Mouse (Mus musculus): ENCODE measurements around the gene Ifrd2. TPM values are rescaled to one million over a fixed set of nuclear protein-coding genes. Genes with fewer than 3 reads are reported as not detected.
A peak's percentile ranks its signal among the peaks of the same experiment; 100 is the strongest.

Ifrd2 gene
- total RNA-seq, 1 experiment: 66.6 TPM

DNA sequence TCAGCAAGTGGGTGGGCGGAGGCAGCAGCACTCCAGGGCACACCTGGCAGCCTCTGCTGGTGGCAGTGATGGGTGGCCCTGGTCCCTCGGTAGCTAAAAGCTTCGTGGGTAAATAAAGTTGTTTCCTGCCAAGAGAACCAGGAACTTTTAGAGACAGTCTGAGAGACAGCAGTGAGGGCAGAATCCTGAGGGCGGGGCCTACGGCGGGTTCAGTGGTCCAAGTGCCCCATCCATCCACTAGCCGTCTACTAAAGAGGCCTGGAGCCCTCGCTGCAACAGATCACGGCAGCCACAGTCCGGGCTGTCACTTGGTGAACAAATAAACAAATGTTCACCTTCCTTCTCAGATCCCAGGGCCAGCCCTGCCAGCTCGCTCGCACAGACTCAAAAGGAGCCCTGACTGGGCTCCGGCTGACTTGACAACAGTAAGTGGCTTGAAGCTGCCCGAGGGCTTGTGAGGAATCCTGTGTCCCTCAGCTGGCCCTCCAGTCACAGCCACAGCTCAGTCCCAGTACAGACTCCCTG lies 42.5 kb downstream of the Ifrd2 start:
- peak overlapping the region; percentile 69; the same call in 1 of the 2 replicates for H3K27ac ChIP-seq (ENCODE audit: insufficient read depth, low read depth, low read length, poor library complexity, severe bottlenecking)
- in situ Hi-C loops (cut with MboI; ENCODE audit: low sequenced_read_pairs in 2 of 2, unreplicated experiment in 2 of 2): no loop called here
- peak overlapping the region; percentile 21 to 31; a peak in 3 of 4 replicates for H3K4me3 ChIP-seq (ENCODE audit: insufficient read depth in 1 of 2, low read depth in 1 of 2, low read length in 2 of 2, poor library complexity in 1 of 2, severe bottlenecking in 1 of 2)
- H3K9me3 ChIP-seq (ENCODE audit: control insufficient read depth, insufficient read depth, low read depth, low read length): no peaks in the 10 kb centered on the region
- peaks cover 5% of the 10 kb centered on the region; the same call in 1 of the 2 replicates for H3K36me3 ChIP-seq (ENCODE audit: control insufficient read depth, insufficient read depth, low read length, poor library complexity, severe bottlenecking)
- peak overlapping the region; percentile 19; the same call in 1 of the 2 replicates for H3K9ac ChIP-seq (ENCODE audit: insufficient read depth, low read depth, low read length, poor library complexity, severe bottlenecking)
- TF ChIP-seq MAFK (IDR thresholded peaks at IDR 0.05; ENCODE audit: insufficient read depth, low read depth, low read length) (no peak), ZC3H11A (IDR thresholded peaks at IDR 0.05; ENCODE audit: borderline replicate concordance, low read depth, low read length) (no peak), HCFC1 (IDR thresholded peaks at IDR 0.05; ENCODE audit: borderline replicate concordance, insufficient read depth, low read length) (no peak), CHD2 (IDR thresholded peaks at IDR 0.05; ENCODE audit: low read depth, low read length) (no peak), ZNF384 (IDR thresholded peaks at IDR 0.05; ENCODE audit: low read depth, low read length) (no peak)
- DNase-seq (ENCODE audit: low read depth, low spot score): no peak
- peaks cover 14 to 54% of the 10 kb centered on the region in 2 experiments; a peak in 3 of 4 replicates for H3K4me1 ChIP-seq (ENCODE audit: control insufficient read depth in 2 of 2, insufficient read depth in 2 of 2, low read length in 2 of 2, poor library complexity in 1 of 2)

DNA sequence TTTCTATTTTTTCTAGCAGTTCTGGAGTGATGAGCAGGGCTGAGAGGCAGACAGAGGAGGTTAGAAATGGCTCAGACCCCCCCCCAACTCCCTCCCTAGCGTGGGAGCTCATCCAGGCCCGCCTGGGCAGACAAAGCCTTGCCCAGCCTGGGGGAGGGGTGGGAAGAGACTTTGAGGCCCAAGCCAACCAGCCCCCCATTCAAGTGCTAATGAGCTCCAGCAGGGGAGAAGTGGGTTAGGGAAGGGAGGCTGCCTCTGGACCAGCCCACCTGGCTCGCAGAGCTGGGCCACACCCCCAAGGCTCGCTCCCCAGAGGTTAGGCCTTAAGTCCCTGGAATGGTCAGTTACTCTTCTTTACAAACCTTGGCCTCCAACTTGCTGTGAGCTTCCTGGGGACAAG lies 43.1 kb downstream of the Ifrd2 start:
- H3K4me1 ChIP-seq (ENCODE audit: control insufficient read depth in 2 of 2, insufficient read depth in 2 of 2, low read length in 2 of 2, poor library complexity in 1 of 2): peaks cover 14 to 50% of the 10 kb centered on the region in 2 experiments; a peak in 3 of 4 replicates
- peaks cover 1% of the 10 kb centered on the region; the same call in 1 of the 2 replicates for H3K36me3 ChIP-seq (ENCODE audit: control insufficient read depth, insufficient read depth, low read length, poor library complexity, severe bottlenecking)
- peak overlapping the region; percentile 69; the same call in 1 of the 2 replicates for H3K27ac ChIP-seq (ENCODE audit: insufficient read depth, low read depth, low read length, poor library complexity, severe bottlenecking)
- peak overlapping the region; percentile 21 to 31; a peak in 2 of 4 replicates for H3K4me3 ChIP-seq (ENCODE audit: insufficient read depth in 1 of 2, low read depth in 1 of 2, low read length in 2 of 2, poor library complexity in 1 of 2, severe bottlenecking in 1 of 2)
- TF ChIP-seq CHD2 (IDR thresholded peaks at IDR 0.05; ENCODE audit: low read depth, low read length) (0 out of 2 replicates have a peak, but pooled peaks have one; percentile 27), ZNF384 (IDR thresholded peaks at IDR 0.05; ENCODE audit: low read depth, low read length) (0 out of 2 replicates have a peak, but pooled peaks have one; percentile 11), ZC3H11A (IDR thresholded peaks at IDR 0.05; ENCODE audit: borderline replicate concordance, low read depth, low read length) (no peak)
- no peaks in the 10 kb centered on the region for H3K9me3 ChIP-seq (ENCODE audit: control insufficient read depth, insufficient read depth, low read depth, low read length)
- peak; percentile 96 for DNase-seq (ENCODE audit: low read depth, low spot score)
- in situ Hi-C loops (cut with MboI; ENCODE audit: low sequenced_read_pairs in 2 of 2, unreplicated experiment in 2 of 2): no loop called here
- H3K9ac ChIP-seq (ENCODE audit: insufficient read depth, low read depth, low read length, poor library complexity, severe bottlenecking): peak overlapping the region; percentile 19; the same call in 1 of the 2 replicates

DNA sequence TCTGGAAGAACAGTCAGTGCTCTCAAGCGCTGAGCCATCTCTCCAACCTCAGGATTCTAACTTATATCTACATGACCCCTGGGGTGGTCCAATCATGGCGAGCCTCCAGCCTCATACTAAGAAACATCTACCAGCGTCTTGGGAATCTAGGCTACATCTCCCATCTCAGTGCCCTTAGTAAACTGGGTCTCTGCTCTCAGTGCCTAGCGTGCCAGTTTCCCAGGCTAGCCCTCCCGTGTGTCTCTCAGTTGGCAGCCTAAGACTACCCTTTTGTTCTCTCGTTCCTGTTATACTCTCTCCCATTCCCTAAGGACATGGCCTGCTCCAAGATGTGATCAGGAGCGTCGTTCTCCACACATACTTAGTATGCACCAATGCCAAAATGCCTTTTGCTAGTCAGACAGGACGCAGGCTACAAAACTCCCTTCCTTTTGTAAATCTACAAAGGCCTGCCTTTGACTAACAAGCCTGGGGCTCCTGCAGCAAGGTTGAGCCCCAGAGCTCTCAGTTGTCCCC lies 43.9 kb downstream of the Ifrd2 start:
- Histone ChIP-seq H3K9me3 (ENCODE audit: control insufficient read depth, insufficient read depth, low read depth, low read length) (no peaks in the 10 kb centered on the region), H3K27ac (ENCODE audit: insufficient read depth, low read depth, low read length, poor library complexity, severe bottlenecking) (no peak overlapping the region; the same call in 1 of the 2 replicates), H3K4me1 (ENCODE audit: control insufficient read depth in 2 of 2, insufficient read depth in 2 of 2, low read length in 2 of 2, poor library complexity in 1 of 2) (peaks cover 14 to 45% of the 10 kb centered on the region in 2 experiments; a peak in 3 of 4 replicates), H3K4me3 (ENCODE audit: insufficient read depth in 1 of 2, low read depth in 1 of 2, low read length in 2 of 2, poor library complexity in 1 of 2, severe bottlenecking in 1 of 2) (no peak overlapping the region), H3K36me3 (ENCODE audit: control insufficient read depth, insufficient read depth, low read length, poor library complexity, severe bottlenecking) (peaks cover 1% of the 10 kb centered on the region; the same call in 1 of the 2 replicates), H3K9ac (ENCODE audit: insufficient read depth, low read depth, low read length, poor library complexity, severe bottlenecking) (no peak overlapping the region)
- TF ChIP-seq ZC3H11A (IDR thresholded peaks at IDR 0.05; ENCODE audit: borderline replicate concordance, low read depth, low read length) (no peak), CHD2 (IDR thresholded peaks at IDR 0.05; ENCODE audit: low read depth, low read length) (no peak), MAFK (IDR thresholded peaks at IDR 0.05; ENCODE audit: insufficient read depth, low read depth, low read length) (no peak), HCFC1 (IDR thresholded peaks at IDR 0.05; ENCODE audit: borderline replicate concordance, insufficient read depth, low read length) (no peak), ZNF384 (IDR thresholded peaks at IDR 0.05; ENCODE audit: low read depth, low read length) (no peak)
- in situ Hi-C loops (cut with MboI; ENCODE audit: low sequenced_read_pairs in 2 of 2, unreplicated experiment in 2 of 2): no loop called here
- DNase-seq (ENCODE audit: low read depth, low spot score): no peak

DNA sequence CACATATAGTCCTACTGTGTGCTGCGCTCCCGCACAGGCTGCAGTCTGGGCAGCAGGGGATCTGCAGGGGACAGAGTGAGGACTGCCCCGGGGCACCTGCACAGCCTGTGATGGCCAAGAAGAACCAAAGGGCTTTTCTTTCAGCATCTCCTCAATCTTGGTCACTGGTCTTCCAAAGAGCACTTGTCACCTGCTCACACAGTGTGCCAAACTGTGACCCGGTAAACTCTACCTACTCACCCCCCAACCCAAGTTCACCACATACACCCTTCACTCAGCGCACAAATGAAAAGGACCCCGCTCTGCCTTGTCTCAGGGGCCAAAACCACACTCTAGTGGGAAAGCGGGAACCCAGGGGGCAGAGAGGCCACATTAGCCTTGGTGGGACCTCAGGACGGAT lies 44.4 kb downstream of the Ifrd2 start:
- peaks cover 14 to 44% of the 10 kb centered on the region in 2 experiments; a peak in 3 of 4 replicates for H3K4me1 ChIP-seq (ENCODE audit: control insufficient read depth in 2 of 2, insufficient read depth in 2 of 2, low read length in 2 of 2, poor library complexity in 1 of 2)
- H3K36me3 ChIP-seq (ENCODE audit: control insufficient read depth, insufficient read depth, low read length, poor library complexity, severe bottlenecking): peaks cover 1% of the 10 kb centered on the region; the same call in 1 of the 2 replicates
- H3K4me3 ChIP-seq (ENCODE audit: insufficient read depth in 1 of 2, low read depth in 1 of 2, low read length in 2 of 2, poor library complexity in 1 of 2, severe bottlenecking in 1 of 2): no peak overlapping the region
- no peaks in the 10 kb centered on the region for H3K9me3 ChIP-seq (ENCODE audit: control insufficient read depth, insufficient read depth, low read depth, low read length)
- in situ Hi-C loops (cut with MboI; ENCODE audit: low sequenced_read_pairs in 2 of 2, unreplicated experiment in 2 of 2): no loop called here
- no peak overlapping the region; the same call in 1 of the 2 replicates for H3K9ac ChIP-seq (ENCODE audit: insufficient read depth, low read depth, low read length, poor library complexity, severe bottlenecking)
- no peak overlapping the region for H3K27ac ChIP-seq (ENCODE audit: insufficient read depth, low read depth, low read length, poor library complexity, severe bottlenecking)
- TF ChIP-seq ZNF384 (IDR thresholded peaks at IDR 0.05; ENCODE audit: low read depth, low read length): no peak
- no peak for TF ChIP-seq MAFK (IDR thresholded peaks at IDR 0.05; ENCODE audit: insufficient read depth, low read depth, low read length)
- no peak for TF ChIP-seq CHD2 (IDR thresholded peaks at IDR 0.05; ENCODE audit: low read depth, low read length)
- no peak for TF ChIP-seq ZC3H11A (IDR thresholded peaks at IDR 0.05; ENCODE audit: borderline replicate concordance, low read depth, low read length)
- TF ChIP-seq HCFC1 (IDR thresholded peaks at IDR 0.05; ENCODE audit: borderline replicate concordance, insufficient read depth, low read length): no peak
- DNase-seq (ENCODE audit: low read depth, low spot score): no peak

Data from ES-E14 (cell line).